Mouse (Mus musculus): ENCODE measurements around the gene Mns1. TPM values are rescaled to one million over a fixed set of nuclear protein-coding genes. Genes with fewer than 3 reads are reported as not detected.

The Mns1 gene
- total RNA-seq, 1 experiment from 2014 or later = 4.1 TPM

DNA sequence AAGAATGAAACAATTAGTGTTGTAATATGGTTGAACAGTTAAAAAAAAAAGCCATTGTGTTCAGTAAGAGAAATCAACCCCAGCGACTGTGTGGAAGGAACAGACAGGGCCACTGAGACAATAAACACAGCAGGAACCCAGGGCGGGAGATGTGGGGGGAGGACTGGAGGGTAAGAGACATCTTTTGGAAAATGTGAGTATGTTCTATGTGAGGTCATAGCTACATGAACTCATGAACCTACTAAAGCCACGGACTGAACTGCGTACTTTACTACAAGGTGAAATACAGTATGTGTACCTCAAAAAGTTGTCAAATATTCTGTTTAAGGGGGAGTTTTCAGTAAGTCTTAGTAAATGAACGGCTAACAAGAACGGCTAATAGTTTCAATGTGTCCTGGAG lies 39.5 kb downstream of the Mns1 start:
- DNase-seq = no peak

DNA sequence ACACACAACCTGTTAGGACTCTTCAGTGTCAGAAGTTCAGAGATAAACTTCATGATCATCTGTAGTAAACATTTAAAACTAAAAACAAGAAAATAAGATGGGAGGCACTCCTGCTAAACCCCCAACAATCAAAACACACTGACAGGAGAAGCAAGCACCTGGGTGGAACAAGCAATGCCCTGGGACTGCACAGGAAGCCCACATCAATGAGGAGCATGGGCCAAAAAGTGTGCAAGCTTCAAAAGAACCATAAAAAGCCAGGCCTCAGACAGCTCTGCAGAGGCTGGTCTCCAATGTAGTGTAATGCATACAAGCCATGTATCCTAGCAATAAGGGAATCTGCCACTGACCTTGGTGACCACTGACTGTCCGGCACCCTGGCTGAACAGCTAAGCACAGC lies 41.5 kb downstream of the Mns1 start:
- no peak for DNase-seq

- DNase-seq = no peak
Measured at GRCm38 (mm10) chr9:72488523-72488922, 50.7 kb downstream of the Mns1 start.

GRCm38 (mm10) chr9:72489131-72489530 lies 51.3 kb downstream of the Mns1 start:
- DNase-seq = no peak

DNA sequence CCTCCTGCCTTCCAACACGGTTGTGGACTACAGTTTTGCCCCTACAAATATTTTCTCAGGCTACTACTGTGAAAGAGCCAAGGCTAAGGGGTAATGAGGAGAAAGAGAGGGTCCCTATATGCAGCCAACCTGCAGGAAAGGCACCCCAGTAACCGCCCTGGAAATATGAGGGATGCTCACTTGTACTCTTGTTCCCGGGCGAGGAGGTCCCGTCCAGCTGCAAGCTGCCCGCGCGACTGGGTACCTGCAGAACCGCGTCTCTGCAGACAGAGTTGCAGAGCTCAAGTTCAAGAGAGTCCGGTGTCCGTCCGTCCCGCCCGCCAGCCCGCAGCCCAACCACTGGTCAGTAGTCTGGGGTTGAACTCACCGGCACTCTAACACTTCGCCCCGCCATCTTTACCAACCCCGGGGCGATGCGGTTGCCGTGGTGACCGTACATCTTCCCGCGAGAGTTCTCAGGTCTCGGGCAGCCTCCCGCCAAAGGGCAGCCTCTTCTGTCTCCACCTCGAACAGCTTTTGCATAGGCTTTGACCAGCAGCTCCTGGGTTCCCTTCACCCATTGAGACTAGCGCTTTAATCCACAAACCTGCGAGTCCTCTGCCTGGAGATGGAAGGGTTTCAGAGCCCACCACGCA lies 53.9 kb downstream of the Mns1 start:
- peak; percentile 91 for DNase-seq

DNA sequence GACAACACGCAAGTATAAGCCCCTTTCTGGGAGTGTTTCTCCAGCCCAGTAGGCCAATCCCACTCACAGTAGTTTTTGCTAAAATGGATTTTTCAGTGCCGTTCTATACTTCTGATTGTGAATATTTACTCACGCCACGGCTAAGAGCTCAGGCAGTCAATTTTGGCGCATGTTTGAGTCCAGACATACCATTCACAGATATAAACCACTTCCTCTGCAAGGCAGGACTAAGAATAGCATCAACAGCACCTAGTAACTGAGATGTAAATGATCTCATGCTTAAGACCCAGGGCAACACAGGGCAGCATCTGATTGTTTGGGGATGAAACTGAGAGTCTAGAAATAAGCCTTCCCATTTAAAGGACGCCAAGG lies 54.4 kb downstream of the Mns1 start, which contains the start of gene Tex9:
Gene Tex9, minus strand, starts transcription at position 19 of the 372 bp plus-strand sequence.
- no peak for DNase-seq

DNA sequence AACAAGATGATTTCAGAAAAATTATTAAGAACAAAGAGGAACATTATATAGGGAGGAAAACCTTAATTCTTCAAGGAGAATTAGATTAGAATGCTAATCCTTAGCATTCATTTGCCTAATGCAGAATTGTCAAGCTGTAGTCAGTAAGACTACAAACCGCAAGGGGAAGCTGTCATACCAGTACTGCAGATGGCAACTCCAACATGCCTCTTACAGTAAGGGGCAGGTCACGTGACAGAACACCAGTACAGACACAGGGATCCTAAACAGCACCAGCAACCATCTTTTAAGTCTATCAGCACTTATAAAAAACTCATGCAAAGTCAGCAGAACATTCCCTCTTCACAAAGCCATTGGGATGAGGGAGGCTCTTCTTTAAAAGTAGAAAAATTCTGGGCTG lies 55.7 kb downstream of the Mns1 start:
- no peak for DNase-seq

GRCm38 (mm10) chr9:72493984-72494685 lies 56.3 kb downstream of the Mns1 start:
- DNase-seq = no peak

- no peak for DNase-seq
Measured at GRCm38 (mm10) chr9:72496691-72497090, 58.9 kb downstream of the Mns1 start.

DNA sequence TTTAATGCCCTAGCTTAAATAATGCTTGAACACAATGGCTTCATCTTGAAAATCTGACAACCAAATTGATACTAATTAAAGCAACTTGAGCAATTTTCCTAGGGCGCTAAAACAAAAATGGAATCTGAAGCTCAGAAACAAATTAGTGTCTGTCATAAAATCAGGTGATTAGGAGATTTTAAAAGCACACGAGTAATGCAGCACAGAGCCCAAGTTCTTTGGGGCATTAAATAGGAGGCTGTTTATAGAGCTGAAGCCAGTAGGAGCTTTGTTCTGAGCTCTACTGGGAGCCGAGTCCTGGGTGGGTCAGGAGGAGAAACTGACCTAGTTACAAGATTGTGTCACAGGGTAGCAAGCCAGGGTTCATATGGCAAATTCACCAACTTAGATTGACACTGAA lies 59.4 kb downstream of the Mns1 start:
- DNase-seq = no peak

Small RNA genes within 50 kb of the gene (microRNA-seq; reads per million reads assigned to microRNA genes)
- 0 reads per million in 2 experiments for gene Gm28010

Other genes with a start within 250 kb of the Mns1 start
- 41.3 and 48.9 TPM in 2 replicates for gene Zfp280d, start 163.2 kb upstream of the Mns1 start, total RNA-seq (2021)
- gene Tex9, start 54.2 kb downstream of the Mns1 start, total RNA-seq (2021) = 10.8 and 11.0 TPM in 2 replicates
- 30.9 and 32.5 TPM in 2 replicates for gene Rfx7, start 94.2 kb downstream of the Mns1 start, total RNA-seq (2021)
- 418 and 467 TPM in 2 replicates for gene Nedd4, start 224.3 kb downstream of the Mns1 start, total RNA-seq (2021)

Data from adrenal gland, postnatal 25 days (tissue).